23 mouse cellular contexts compared by ENCODE assay signal in genomic region chr11:89073541-89073940, GRCm38 (mm10). TPM values are rescaled to one million over a fixed set of nuclear protein-coding genes. Genes with fewer than 3 reads are reported as not detected.
DNase-seq lines count a peak whose midpoint lies in the region; TF ChIP-seq lines count a peak whose summit lies in the region.
"Had no signal": no experiment of that assay in that cellular context is flagged by ENCODE, and none has a peak within 500 bp of the region (broad histone marks: within the 10 kb centered on the region; RNA-seq: fewer than 3 reads in every experiment).

TSS of gene Gm525 (plus strand) at chr11:89073841.

- H3K4me1 ChIP-seq in testis, adult 2 months (ENCODE audit: control insufficient read depth, insufficient read depth, low read length) = peaks cover 2% of the 10 kb centered on the region; the same call in 1 of the 2 replicates
- peaks cover 15% of the 10 kb centered on the region for H3K4me1 ChIP-seq in brown adipose tissue, adult 24 weeks (ENCODE audit: control insufficient read depth, insufficient read depth, insufficient read length, low read length)
- H3K4me1 ChIP-seq: embryonic facial prominence, embryonic 12.5 days; forebrain, embryonic 13.5 days; forebrain, embryonic 15.5 days had no signal

- peak within 1 kb of the TSS; percentile 61; the same call in 1 of the 2 replicates for H3K27ac ChIP-seq in gastrocnemius, adult 2 months
- no peak within 1 kb of the TSS for H3K27ac ChIP-seq in testis, adult 2 months (ENCODE audit: control insufficient read depth, insufficient read depth, low read depth, low read length)
- peak within 1 kb of the TSS; percentile 69 for H3K27ac ChIP-seq in brown adipose tissue, adult 24 weeks (replicated peaks; ENCODE audit: low read depth, low read length)
- H3K27ac ChIP-seq: embryonic facial prominence, embryonic 10.5 days; embryonic facial prominence, embryonic 12.5 days; forebrain, embryonic 13.5 days; forebrain, embryonic 15.5 days had no signal

- TF ChIP-seq CTCF in gastrocnemius, adult 2 months (IDR thresholded peaks at IDR 0.05) = no peak
- TF ChIP-seq CTCF in testis, adult 2 months (IDR thresholded peaks at IDR 0.05; ENCODE audit: control insufficient read depth, insufficient read depth, insufficient replicate concordance, low read depth, low read length) = no peak

- H3K27me3 ChIP-seq in testis, adult 2 months (ENCODE audit: control insufficient read depth, insufficient read depth, low read length) = no peaks in the 10 kb centered on the region
- H3K27me3 ChIP-seq: embryonic facial prominence, embryonic 12.5 days; forebrain, embryonic 13.5 days; forebrain, embryonic 15.5 days had no signal

- H3K4me3 ChIP-seq in gastrocnemius, adult 2 months = no peak within 1 kb of the TSS; the same call in 1 of the 2 replicates
- no peak within 1 kb of the TSS for H3K4me3 ChIP-seq in testis, adult 2 months (ENCODE audit: control insufficient read depth, low read depth, low read length)
- H3K4me3 ChIP-seq in brown adipose tissue, adult 24 weeks (ENCODE audit: insufficient read depth, low read depth, low read length) = no peak within 1 kb of the TSS
- H3K4me3 ChIP-seq: embryonic facial prominence, embryonic 10.5 days; embryonic facial prominence, embryonic 12.5 days; forebrain, embryonic 13.5 days; forebrain, embryonic 15.5 days had no signal

- DNase-seq in gastrocnemius, adult 2 months = no peak
- no peak for DNase-seq in gastrocnemius, postnatal 14 days
- no peak for DNase-seq in testis, postnatal 14 days (ENCODE audit: low spot score)
- DNase-seq in thymus, postnatal 0 days (ENCODE audit: low spot score) = no peak
- no peak for DNase-seq in thymus, adult 18-20 months
- DNase-seq in frontal cortex, adult 2 months (ENCODE audit: extremely low spot score in 1 of 2, low spot score in 1 of 2) = no peak
- DNase-seq: adrenal gland, adult 2 months; adrenal gland, postnatal 10 days; adrenal gland, postnatal 25 days; cerebellum, adult 11-12 months; cerebellum, adult 2 months; cerebellum, adult 9-10 months; cerebellum, postnatal 10 days; cerebellum, postnatal 25 days had no signal

- intact Hi-C loops in gastrocnemius, adult 2 months (cut with DNase I) = no loop called here
- intact Hi-C loops in gastrocnemius, postnatal 14 days (cut with DNase I; ENCODE audit: low total_unique reads) = no loop called here

- H3K36me3 ChIP-seq in testis, adult 2 months (ENCODE audit: control insufficient read depth, insufficient read depth, low read length) = no peaks in the 10 kb centered on the region
- H3K36me3 ChIP-seq: embryonic facial prominence, embryonic 10.5 days; embryonic facial prominence, embryonic 12.5 days; forebrain, embryonic 15.5 days had no signal

- TF ChIP-seq POLR2A in testis, adult 2 months (IDR thresholded peaks at IDR 0.05; ENCODE audit: control insufficient read depth, low read depth, low read length) = no peak

RNA-seq across cellular contexts. Expression of gene Gm525, which starts in this region (rescaled TPM):
- total RNA-seq in gastrocnemius, adult 2 months (2021) = not detected
- total RNA-seq in gastrocnemius, postnatal 14 days (2021) = not detected
- polyA plus RNA-seq in testis, adult 2 months (2012; rRNA removed) = 10.4 and 17.4 TPM in 2 replicates
- 191 and 212 TPM in 2 replicates for polyA plus RNA-seq in thymus, postnatal 0 days (2015; fragmentation: Nextera tagmentation; extraction: Ambion mirVana)
- polyA plus RNA-seq in brown adipose tissue, adult 24 weeks (2012; ENCODE audit: insufficient read depth, insufficient read length, missing spikeins) = not detected in 2 replicates
- 3.0 and 3.2 TPM in 2 replicates for polyA plus RNA-seq in frontal cortex, adult 2 months (2012; rRNA removed)
- total RNA-seq: adrenal gland, adult 2 months; adrenal gland, postnatal 10 days; adrenal gland, postnatal 25 days; MEL had no signal
- polyA plus RNA-seq: C2C12; embryonic facial prominence, embryonic 10.5 days; forebrain, embryonic 11.5 days; forebrain, embryonic 13.5 days; forebrain, embryonic 15.5 days had no signal

Comparison
In these comparisons a context has a peak if more than half of its experiments do, and no peak if none do; other contexts are left out.
1. RNA of gene Gm525 (polyA plus RNA-seq): 191 to 212 TPM in thymus, postnatal 0 days; 10.4 to 17.4 TPM in testis, adult 2 months, 3.0 to 3.2 TPM in frontal cortex, adult 2 months and not detected in brown adipose tissue, adult 24 weeks; every median in the first group is over 10 times any median in the second.